Mouse (Mus musculus) central nervous system, embryonic 14 days (tissue): ENCODE measurements around the gene Nox3. TPM values are rescaled to one million over a fixed set of nuclear protein-coding genes. Genes with fewer than 3 reads are reported as not detected.

Experiments used
- polyA plus RNA-seq: library from polyadenylated mRNA; depleted of rRNA; stranded (reverse); fragments of >200 nt; gene quantifications from 2 replicates; pipeline ENCODE4 v1.2.3, GENCODE M21; 2012; rRNA removed

Gene Nox3
- polyA plus RNA-seq, result 0.11 TPM in 1 of 2 replicates, not detected in the other

DNA sequence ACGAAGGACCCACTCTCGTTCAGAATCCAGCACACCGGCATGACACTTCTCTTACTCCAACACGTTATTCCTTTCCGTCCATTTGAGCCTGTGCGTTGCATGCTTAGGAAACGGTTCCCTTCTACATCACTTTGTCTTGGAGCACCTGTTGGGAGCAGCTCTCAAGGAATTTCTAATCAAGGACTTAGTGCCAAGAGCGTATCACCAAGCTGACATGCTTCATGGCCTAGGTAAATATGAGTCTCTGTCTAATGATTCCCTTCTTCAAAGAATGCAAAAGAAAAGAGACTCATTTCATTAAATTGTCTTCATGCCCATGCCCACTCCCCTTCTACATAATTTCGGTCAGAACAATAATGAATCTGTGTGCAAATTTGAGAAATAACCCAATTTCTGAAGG lies at the start of gene Nox3:
TSS of gene Nox3 (minus strand) at position 101 of the 400 bp plus-strand sequence.

Other genes starting within 250 kb of the Nox3 start
- gene Cldn20, start 163.7 kb downstream of the Nox3 start, polyA plus RNA-seq, result 0.86 and 2.2 TPM in 2 replicates
- 12.3 and 13.6 TPM in 2 replicates for gene Tfb1m, start 138.5 kb downstream of the Nox3 start, polyA plus RNA-seq